Mouse (Mus musculus) heart, postnatal 10 days (tissue): ENCODE results near the gene Stmn3. TPM values are rescaled to one million over a fixed set of nuclear protein-coding genes. Genes with fewer than 3 reads are reported as not detected.
A peak's percentile ranks its signal among the peaks of the same experiment; 100 is the strongest.

Experiments used
- DNase-seq, 2 experiments: peaks; one replicate each; pipeline ENCODE4 v3.0.0; 2021
- intact Hi-C: fragments of 180-260 bp; cut with DNase I; formaldehyde crosslinking; loops from one replicate; pipeline ENCODE4 v1.15.1; 2025
- total RNA-seq, 2 experiments: library from RNA; stranded (reverse); gene quantifications; 2 replicates each; pipeline ENCODE4 v1.2.3; 2021

The Stmn3 gene
- total RNA-seq, 2 experiments from 2014 or later: 0.37 TPM; not detected in 1

GRCm38 (mm10) chr2:181287338-181287957, 26.9 kb downstream of the Stmn3 start:
- DNase-seq: peak; percentile 86 to 88
- intact Hi-C loops: loop anchor here (1.0 kb wide), 1 partner anchor 100 kb away; the partner anchor contains the start of gene Ppdpf

- DNase-seq: no peak
- intact Hi-C loops: loop anchor here (1.0 kb wide), 1 partner anchor 99 kb away; the partner anchor contains the start of gene Ppdpf
Measured at GRCm38 (mm10) chr2:181286629-181287337, 27.5 kb downstream of the Stmn3 start.

GRCm38 (mm10) chr2:181279968-181280367, 34.3 kb downstream of the Stmn3 start:
- no peak for DNase-seq
- intact Hi-C loops: no loop called here

GRCm38 (mm10) chr2:181277866-181278265, 36.4 kb downstream of the Stmn3 start:
- no peak for DNase-seq
- intact Hi-C loops: no loop called here

- DNase-seq: no peak
- intact Hi-C loops: no loop called here
Measured at GRCm38 (mm10) chr2:181276766-181277165, 37.5 kb downstream of the Stmn3 start.

GRCm38 (mm10) chr2:181274639-181275038, 39.7 kb downstream of the Stmn3 start:
- no peak for DNase-seq
- intact Hi-C loops: no loop called here

GRCm38 (mm10) chr2:181273829-181274228, 40.5 kb downstream of the Stmn3 start:
- DNase-seq: no peak
- intact Hi-C loops: no loop called here

GRCm38 (mm10) chr2:181272092-181272491, 42.2 kb downstream of the Stmn3 start:
- no peak for DNase-seq

GRCm38 (mm10) chr2:181266839-181267238, 47.5 kb downstream of the Stmn3 start:
- no peak for DNase-seq
- intact Hi-C loops: no loop called here

More at GRCm38 (mm10) chr2:181272092-181272491, 42.2 kb downstream of the Stmn3 start:
- intact Hi-C loops: no loop called here

Other genes starting within 250 kb of the Stmn3 start
- gene Kcnq2, start 179.2 kb downstream of the Stmn3 start, total RNA-seq: not detected
- 100 to 1,000 TPM; 640 to 727 TPM for gene Eef1a2, start 157.5 kb downstream of the Stmn3 start, total RNA-seq
- 10 to 100 TPM; 60.7 to 62.1 TPM for gene Ppdpf, start 127.3 kb downstream of the Stmn3 start, total RNA-seq
- gene Ptk6, start 111.7 kb downstream of the Stmn3 start, total RNA-seq: not detected
- gene Srms, start 101.3 kb downstream of the Stmn3 start, total RNA-seq: under 1 TPM; 0.17 to 0.25 TPM
- under 1 TPM in 1 of 2 experiments, not detected in 1; 0.30 TPM for gene Fndc11, start 94.5 kb downstream of the Stmn3 start, total RNA-seq
- 10 to 100 TPM in 1 of 2 experiments, 1 to 10 TPM in 1; 9.3 to 10.2 TPM for gene Helz2, start 72.5 kb downstream of the Stmn3 start, total RNA-seq
- gene Gmeb2, start 26.5 kb downstream of the Stmn3 start, total RNA-seq: 10 to 100 TPM; 12.3 to 15.3 TPM
- 10 to 100 TPM; 24.8 to 27.7 TPM for gene Rtel1, start 5.2 kb upstream of the Stmn3 start, total RNA-seq
- gene Zgpat, start 50.4 kb upstream of the Stmn3 start, total RNA-seq: 10 to 100 TPM; 19.6 to 19.7 TPM
- 10 to 100 TPM; 38.3 to 40.4 TPM for gene Arfrp1, start 50.9 kb upstream of the Stmn3 start, total RNA-seq
- 1 to 10 TPM; 9.3 to 9.9 TPM for gene Lime1, start 65.6 kb upstream of the Stmn3 start, total RNA-seq
- 10 to 100 TPM; 14.8 to 15.9 TPM for gene Zbtb46, start 144.9 kb upstream of the Stmn3 start, total RNA-seq
- gene Abhd16b, start 178.7 kb upstream of the Stmn3 start, total RNA-seq: not detected
- 10 to 100 TPM; 69.9 to 74.9 TPM for gene Tpd52l2, start 182.6 kb upstream of the Stmn3 start, total RNA-seq
- 100 to 1,000 TPM in 1 of 2 experiments, 10 to 100 TPM in 1; 96.7 to 104 TPM for gene Dnajc5, start 206.0 kb upstream of the Stmn3 start, total RNA-seq